Mouse (Mus musculus) small intestine, adult 2 months (tissue): ENCODE data around the gene Srgap3. TPM values are rescaled to one million over a fixed set of nuclear protein-coding genes. Genes with fewer than 3 reads are reported as not detected.

Experiments used
- H3K27ac ChIP-seq: fragments of 200-500 bp; 2 replicates; pipeline ENCODE4 v1.5.1; 2012; ENCODE audit warnings: low read depth, low read length, control low read depth, inconsistent platforms; ENCODE audit not compliant: insufficient read depth
- H3K27me3 ChIP-seq: fragments of 200-500 bp; 2 replicates; pipeline ENCODE4 v1.6.1; 2012; ENCODE audit warnings: mild to moderate bottlenecking, moderate library complexity, low read length, inconsistent platforms; ENCODE audit not compliant: control insufficient read depth, insufficient read depth
- H3K36me3 ChIP-seq: fragments of 200-500 bp; 2 replicates; pipeline ENCODE4 v1.6.1; 2012; ENCODE audit warnings: mild to moderate bottlenecking, low read length, control low read depth, inconsistent platforms; ENCODE audit not compliant: control insufficient read depth, insufficient read depth
- H3K4me1 ChIP-seq: fragments of 200-500 bp; 2 replicates; pipeline ENCODE4 v1.6.1; 2012; ENCODE audit warnings: low read length, inconsistent platforms, mixed read lengths; ENCODE audit not compliant: control insufficient read depth, insufficient read depth, insufficient read length
- H3K4me3 ChIP-seq: fragments of 200-500 bp; 2 replicates; pipeline ENCODE4 v1.5.1; 2012; ENCODE audit warnings: low read depth, mild to moderate bottlenecking, control low read depth, inconsistent platforms, low read length, moderate library complexity
- CTCF ChIP-seq: fragments of 200-500 bp; IDR thresholded peaks from 2 replicates; pipeline ENCODE4 v1.5.1; 2012; ENCODE audit warnings: low read depth, mild to moderate bottlenecking, control low read depth, inconsistent platforms, low read length, moderate library complexity, mixed read lengths; ENCODE audit not compliant: insufficient replicate concordance, insufficient read length; ENCODE audit errors: extremely low read depth
- POLR2A ChIP-seq: fragments of 200-500 bp; IDR thresholded peaks from 2 replicates; pipeline ENCODE4 v1.6.1; 2012; ENCODE audit warnings: low read depth, mild to moderate bottlenecking, control low read depth, inconsistent platforms, low read length, moderate library complexity
- WGBS: fragments of 180-500 bp; shearing (Covaris S2); methylation state at CpG from one replicate; pipeline ENCODE4 v1.1.7; 2018; 5-methylcytosine and 5-hydroxymethylcytosine counted together
- polyA plus RNA-seq: library from polyadenylated mRNA; depleted of rRNA; stranded (reverse); fragments of >200 nt; gene quantifications from 2 replicates; pipeline ENCODE4 v1.2.3, GENCODE M21; 2012

Gene Srgap3
- polyA plus RNA-seq, 1 experiment = 0.63 TPM

GRCm38 (mm10) chr6:112967359-112967758, 20.3 kb upstream of the Srgap3 start:
- Histone ChIP-seq H3K4me3 (no peak overlapping the region), H3K27ac (no peak overlapping the region), H3K36me3 (no peaks in the 10 kb centered on the region), H3K4me1 (no peaks in the 10 kb centered on the region), H3K27me3 (no peaks in the 10 kb centered on the region)
- TF ChIP-seq POLR2A = no peak
- TF ChIP-seq CTCF = no peak
- 85% methylated on average over 6 of the region's 6 CpGs for WGBS

GRCm38 (mm10) chr6:112958360-112958759, 11.3 kb upstream of the Srgap3 start:
- no peak overlapping the region for H3K4me3 ChIP-seq
- no peaks in the 10 kb centered on the region for H3K4me1 ChIP-seq
- WGBS = 80% methylated on average over 6 of the region's 6 CpGs
- H3K27ac ChIP-seq = no peak overlapping the region
- H3K27me3 ChIP-seq = no peaks in the 10 kb centered on the region
- TF ChIP-seq POLR2A (no peak), CTCF (no peak)
- no peaks in the 10 kb centered on the region for H3K36me3 ChIP-seq

GRCm38 (mm10) chr6:112957583-112958280, 10.7 kb upstream of the Srgap3 start:
- Histone ChIP-seq H3K36me3 (no peaks in the 10 kb centered on the region), H3K27me3 (no peaks in the 10 kb centered on the region), H3K4me3 (no peak overlapping the region), H3K4me1 (no peaks in the 10 kb centered on the region), H3K27ac (no peak overlapping the region)
- TF ChIP-seq CTCF = no peak
- 64% methylated on average over 11 of the region's 11 CpGs for WGBS

- no peak overlapping the region for H3K27ac ChIP-seq
- H3K4me1 ChIP-seq = no peaks in the 10 kb centered on the region
- no peaks in the 10 kb centered on the region for H3K36me3 ChIP-seq
- 67% methylated on average over 2 of the region's 2 CpGs for WGBS
- H3K4me3 ChIP-seq = no peak overlapping the region
- TF ChIP-seq POLR2A (no peak), CTCF (no peak)
- no peaks in the 10 kb centered on the region for H3K27me3 ChIP-seq
Measured at GRCm38 (mm10) chr6:112955773-112956172, 8.7 kb upstream of the Srgap3 start.

- Histone ChIP-seq H3K4me3 (no peak overlapping the region), H3K27ac (no peak overlapping the region), H3K4me1 (no peaks in the 10 kb centered on the region), H3K36me3 (no peaks in the 10 kb centered on the region), H3K27me3 (no peaks in the 10 kb centered on the region)
- 72% methylated on average over 7 of the region's 7 CpGs for WGBS
- TF ChIP-seq POLR2A (no peak), CTCF (no peak)
Measured at GRCm38 (mm10) chr6:112953905-112954304, 6.8 kb upstream of the Srgap3 start.

- WGBS = 90% methylated on average over 2 of the region's 2 CpGs
- Histone ChIP-seq H3K27ac (no peak overlapping the region), H3K4me1 (no peaks in the 10 kb centered on the region), H3K4me3 (no peak overlapping the region), H3K27me3 (no peaks in the 10 kb centered on the region), H3K36me3 (no peaks in the 10 kb centered on the region)
- TF ChIP-seq CTCF (no peak), POLR2A (no peak)
Measured at GRCm38 (mm10) chr6:112951254-112951653, 4.2 kb upstream of the Srgap3 start.

- Histone ChIP-seq H3K27me3 (no peaks in the 10 kb centered on the region), H3K4me3 (no peak overlapping the region), H3K36me3 (no peaks in the 10 kb centered on the region), H3K4me1 (no peaks in the 10 kb centered on the region), H3K27ac (no peak overlapping the region)
- TF ChIP-seq CTCF = no peak
- TF ChIP-seq POLR2A = no peak
- 27% methylated on average over 8 of the region's 8 CpGs for WGBS
Measured at GRCm38 (mm10) chr6:112950205-112951110, 3.4 kb upstream of the Srgap3 start.
